Mouse (Mus musculus) kidney, postnatal 10 days (tissue): ENCODE results near the gene Msi2.
A peak's percentile ranks its signal among the peaks of the same experiment; 100 is the strongest.

Experiments
- DNase-seq: peaks from one replicate; pipeline ENCODE4 v3.0.0; 2021; ENCODE audit warnings: mixed read lengths

Msi2 gene

DNA sequence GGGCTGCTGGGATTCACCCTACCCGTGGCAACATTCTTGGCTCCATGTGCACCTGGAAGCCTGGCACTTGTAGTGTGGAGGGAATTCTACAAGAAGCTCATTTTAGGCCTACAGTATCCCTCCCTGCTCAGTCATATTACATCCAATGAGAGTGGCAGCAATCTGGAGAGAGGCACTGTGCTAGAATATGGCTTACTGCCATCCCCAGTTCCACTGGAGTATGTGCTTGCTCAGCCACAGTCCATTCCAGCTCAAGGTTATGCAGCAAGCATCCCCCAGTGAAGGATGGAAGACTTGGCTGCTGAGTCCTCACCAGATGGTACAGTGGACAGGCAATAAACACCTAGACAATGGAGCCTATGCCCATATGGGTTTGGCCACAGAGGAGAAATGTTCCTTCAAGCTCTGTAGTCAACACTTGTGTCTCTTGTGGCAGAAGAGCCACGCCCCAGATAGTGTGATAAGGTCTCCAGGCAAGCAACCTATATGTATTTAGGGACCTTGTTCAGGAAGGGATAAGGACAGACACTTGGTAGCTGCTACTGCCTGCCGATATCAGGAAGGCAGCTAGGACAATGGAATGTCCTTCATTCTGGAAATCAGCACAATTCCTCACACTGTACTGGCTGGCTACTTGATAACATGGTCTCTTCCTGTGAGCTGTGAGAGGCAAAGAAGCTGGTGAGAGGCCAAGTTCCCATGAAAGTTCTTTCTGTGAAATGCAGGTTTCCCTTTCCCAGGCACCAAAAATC, 366.4 kb downstream of the Msi2 start:
- no peak for DNase-seq

GRCm38 (mm10) chr11:88348690-88349089, 369.6 kb downstream of the Msi2 start:
- DNase-seq, result no peak

GRCm38 (mm10) chr11:88348056-88348455, 370.3 kb downstream of the Msi2 start:
- DNase-seq, result no peak

GRCm38 (mm10) chr11:88346066-88346465, 372.2 kb downstream of the Msi2 start:
- DNase-seq, result no peak

DNA sequence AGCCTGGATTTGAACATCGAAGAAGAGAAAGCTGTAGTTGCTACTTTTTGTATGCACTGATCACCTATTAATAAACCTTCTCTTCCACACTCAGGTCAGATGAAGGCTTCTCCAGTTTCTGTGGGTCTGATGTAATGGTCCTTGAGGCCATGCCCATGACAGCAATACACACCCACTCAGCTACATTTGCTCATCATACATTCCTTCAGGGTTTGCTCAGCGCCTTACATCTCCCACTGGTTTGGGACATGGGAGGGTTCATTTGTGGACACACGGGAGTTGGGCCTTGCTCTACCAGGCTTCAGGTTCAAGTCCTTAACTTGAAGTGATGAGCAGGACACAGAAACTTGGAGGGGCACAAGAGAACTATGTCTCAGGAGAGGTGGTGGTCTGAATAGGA, 380.4 kb downstream of the Msi2 start:
- no peak for DNase-seq

DNA sequence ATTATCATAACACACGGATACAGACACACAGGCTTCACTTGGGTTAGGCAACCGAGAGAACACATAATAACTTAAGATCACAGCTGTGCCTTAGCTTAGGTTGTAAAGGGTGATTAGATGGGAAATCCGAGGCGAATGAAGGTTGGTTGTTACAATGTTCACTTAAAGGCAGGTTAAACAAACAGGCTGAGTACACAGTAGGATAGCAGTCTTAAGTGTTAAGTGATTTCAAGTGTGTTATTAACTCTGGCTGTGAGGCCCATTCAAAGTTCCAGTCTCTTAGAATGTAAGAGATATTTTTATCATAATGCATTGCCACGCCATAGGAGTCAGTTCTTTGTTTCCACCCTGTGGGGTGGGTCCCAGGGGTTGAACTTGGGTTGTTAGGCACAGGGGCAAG, 383.4 kb downstream of the Msi2 start:
- DNase-seq, result no peak

DNA sequence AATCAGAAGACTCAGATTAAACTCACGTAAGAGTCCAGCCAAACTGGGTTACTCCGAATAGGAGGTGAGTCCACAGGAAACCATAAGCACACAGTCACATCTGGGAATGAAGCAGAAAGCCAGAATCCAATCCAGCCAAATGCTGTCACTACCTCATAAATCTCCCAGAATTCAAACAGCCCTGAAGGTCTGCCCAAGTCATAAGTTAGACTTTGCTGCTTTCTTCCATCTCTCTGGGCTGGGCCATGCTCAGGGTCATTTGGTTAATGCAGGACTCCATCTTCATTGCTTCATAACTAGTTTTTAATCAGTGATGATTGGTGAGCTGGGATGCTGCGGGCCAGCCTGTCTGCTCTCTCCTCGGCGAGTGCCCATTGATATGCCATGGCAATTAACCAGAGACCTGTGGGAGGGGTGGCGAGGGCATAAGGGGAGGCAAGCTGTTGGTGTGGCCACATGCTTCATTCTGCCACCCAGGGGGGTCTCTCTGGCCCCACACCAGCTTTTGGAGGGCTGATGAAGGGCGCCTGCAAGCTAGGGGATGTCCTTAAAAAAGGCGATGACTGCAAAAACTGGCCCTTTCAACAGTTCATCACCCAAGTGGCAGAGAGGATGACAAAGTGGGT, 385.9 kb downstream of the Msi2 start:
- no peak for DNase-seq

DNA sequence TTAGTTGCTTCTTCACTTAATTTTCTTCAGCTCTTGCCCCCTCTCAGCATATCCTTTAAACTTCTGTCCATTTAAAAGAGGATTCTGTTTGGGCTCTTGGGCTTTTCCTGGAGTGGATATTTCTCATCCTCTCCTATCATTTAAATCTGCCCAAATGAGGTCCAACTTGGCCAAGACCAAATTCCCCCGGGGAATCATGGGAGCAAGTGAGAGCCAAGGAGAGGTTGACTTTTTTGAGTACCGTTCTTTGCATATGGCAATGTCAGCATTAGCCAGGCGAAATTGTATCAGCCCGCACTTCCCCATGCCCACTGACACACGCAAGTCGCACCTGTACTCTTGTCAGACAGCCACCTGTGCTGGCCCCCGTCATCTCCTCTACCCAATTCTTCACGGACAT, 386.6 kb downstream of the Msi2 start:
- DNase-seq, result no peak

DNA sequence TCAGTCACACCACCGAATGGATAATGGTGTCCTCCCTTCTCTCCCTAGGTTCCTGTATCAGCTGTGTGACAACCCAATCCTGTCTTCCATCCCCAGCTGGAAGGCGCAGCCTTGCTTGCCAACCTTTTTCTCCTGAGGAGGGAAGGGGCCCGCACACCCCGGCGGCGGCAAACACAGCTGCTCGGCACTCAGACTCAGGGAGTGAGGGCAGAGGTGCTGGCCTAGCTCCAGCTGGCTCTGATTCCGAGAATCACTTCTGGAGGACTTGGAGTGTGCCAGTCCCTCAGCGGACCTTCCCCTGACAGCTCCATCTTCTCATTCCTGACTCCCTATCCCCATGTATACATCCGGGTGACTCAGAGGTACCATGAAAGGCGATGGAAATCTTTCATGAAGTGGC, 387.5 kb downstream of the Msi2 start:
- DNase-seq, result peak; percentile 70

DNA sequence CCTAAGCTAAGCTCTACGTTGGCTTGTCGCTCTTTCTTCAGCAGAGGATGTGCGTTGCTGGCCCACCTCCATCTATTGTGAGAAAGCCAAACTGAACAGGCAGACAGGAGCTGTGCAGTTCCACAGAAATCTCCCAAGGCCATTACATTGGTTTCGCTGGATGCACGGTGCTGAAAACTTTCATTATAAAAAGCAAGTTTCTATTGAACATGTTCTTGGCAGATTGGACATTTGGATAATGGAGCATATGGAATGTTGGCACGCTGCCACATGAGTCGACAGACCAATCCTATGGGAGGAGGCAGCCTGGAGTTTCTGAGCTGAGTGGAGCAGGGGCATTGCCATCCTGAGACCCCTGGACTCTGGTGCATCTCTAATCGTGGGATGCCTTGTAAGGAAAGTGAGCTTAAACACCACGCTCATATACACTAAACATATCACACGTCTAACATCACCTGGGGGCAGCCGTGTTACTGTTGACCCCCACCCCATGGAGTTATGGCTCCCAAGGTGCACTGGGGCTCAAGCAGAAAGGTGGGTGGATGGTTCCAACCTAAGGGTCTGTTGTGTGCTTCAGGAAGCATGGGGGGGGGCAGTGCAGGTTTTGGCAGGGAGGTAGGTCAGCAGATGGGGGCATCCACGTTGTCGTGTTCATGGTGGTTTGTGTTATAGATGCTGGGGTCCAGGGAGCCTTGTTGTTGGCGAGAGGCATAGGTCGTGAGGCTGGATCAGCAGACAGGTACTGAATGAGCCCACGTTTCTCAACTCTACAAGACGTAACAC, 389.3 kb downstream of the Msi2 start:
- no peak for DNase-seq

- no peak for DNase-seq
Measured at GRCm38 (mm10) chr11:88327016-88327415, 391.3 kb downstream of the Msi2 start.

- no peak for DNase-seq
Measured at GRCm38 (mm10) chr11:88318850-88319249, 399.5 kb downstream of the Msi2 start.

GRCm38 (mm10) chr11:88315393-88315792, 402.9 kb downstream of the Msi2 start:
- DNase-seq, result no peak

GRCm38 (mm10) chr11:88314471-88314870, 403.8 kb downstream of the Msi2 start:
- no peak for DNase-seq

GRCm38 (mm10) chr11:88313512-88313911, 404.8 kb downstream of the Msi2 start:
- DNase-seq, result peak; percentile 70

DNA sequence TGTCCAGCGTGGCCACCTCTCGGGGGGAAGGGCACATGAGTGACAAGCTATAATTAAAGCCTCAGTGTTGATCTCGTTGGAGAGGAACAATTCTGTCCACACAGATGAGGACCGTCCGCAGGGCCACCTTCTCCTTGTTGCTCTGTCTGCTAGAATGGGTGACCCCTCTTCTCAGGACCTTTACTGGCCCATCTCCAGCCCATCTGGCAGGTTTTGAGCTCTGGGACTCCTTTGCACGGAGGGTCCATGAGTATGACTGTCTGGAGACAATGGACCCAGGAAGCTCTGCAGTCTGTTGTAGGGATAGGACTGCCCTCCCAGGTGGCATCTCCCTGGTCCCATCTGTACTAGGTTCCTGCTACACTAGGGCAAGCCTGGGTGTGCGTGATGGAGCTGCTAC, 406.7 kb downstream of the Msi2 start:
- DNase-seq, result no peak

DNA sequence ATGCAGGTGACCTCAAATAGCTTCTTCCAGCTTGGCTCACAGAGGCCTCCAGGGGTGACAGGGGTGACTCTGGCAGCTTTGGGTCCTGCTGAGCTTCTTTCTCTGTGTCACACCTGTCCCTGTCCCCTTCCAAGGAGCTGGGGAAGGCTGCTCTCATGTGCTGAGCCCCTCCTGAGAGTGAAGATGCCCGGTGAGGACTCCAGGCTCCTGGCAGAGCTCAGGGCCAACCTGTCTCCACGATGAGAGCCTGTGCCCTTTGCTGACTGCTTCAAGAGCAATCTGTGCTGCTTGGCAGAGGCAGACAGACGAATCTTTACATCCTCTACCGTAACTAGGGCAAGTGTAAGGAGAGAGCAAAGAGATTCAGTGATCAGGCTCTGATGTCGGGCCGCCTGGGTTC, 407.5 kb downstream of the Msi2 start:
- no peak for DNase-seq

GRCm38 (mm10) chr11:88309059-88309700, 409.1 kb downstream of the Msi2 start:
- no peak for DNase-seq

DNA sequence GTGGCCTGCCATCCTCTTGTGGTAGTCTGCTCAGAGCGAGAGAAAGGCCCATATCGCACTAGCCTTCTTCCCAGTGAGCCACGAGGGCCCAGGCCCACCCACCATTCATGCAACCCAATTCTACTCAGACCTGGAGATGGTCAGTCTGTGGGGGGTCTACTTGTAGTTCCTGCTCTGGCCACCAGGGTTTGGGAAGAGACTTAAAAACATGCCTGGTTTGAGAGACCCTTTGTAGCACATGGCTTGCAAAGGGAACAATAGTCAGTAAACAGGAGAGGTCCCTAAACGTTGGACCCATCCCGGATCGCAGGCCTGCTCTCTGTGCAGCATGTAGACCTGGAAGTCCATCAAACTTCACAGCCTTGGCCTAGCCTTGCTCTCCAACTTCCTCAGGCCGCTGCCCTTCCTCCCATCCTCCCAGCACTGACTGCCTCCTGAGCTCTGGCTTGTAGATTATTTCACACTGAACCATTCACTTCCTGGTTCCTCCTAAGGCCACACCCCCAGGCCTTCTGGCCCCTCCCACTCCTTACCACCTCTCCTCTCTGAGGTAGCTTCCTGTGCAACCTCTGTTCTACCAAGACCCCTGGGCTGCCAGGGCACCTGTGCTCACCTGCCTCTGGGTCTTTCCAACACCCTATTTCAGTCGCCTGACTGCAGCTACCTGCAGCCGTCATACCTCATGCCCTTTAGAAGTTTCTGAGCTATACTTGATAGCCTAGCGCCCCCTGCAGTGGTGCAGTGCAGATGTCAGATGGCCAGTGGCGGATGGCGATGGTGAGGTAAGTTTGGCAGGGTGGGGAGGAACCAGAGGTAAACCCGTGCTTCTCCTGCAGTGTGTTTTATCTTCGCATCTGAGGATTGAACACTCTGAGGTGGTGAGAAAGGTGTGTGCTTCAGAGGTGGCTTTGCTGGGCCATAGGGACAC, 410.4 kb downstream of the Msi2 start:
- no peak for DNase-seq

GRCm38 (mm10) chr11:88305759-88306158, 412.6 kb downstream of the Msi2 start:
- no peak for DNase-seq

DNA sequence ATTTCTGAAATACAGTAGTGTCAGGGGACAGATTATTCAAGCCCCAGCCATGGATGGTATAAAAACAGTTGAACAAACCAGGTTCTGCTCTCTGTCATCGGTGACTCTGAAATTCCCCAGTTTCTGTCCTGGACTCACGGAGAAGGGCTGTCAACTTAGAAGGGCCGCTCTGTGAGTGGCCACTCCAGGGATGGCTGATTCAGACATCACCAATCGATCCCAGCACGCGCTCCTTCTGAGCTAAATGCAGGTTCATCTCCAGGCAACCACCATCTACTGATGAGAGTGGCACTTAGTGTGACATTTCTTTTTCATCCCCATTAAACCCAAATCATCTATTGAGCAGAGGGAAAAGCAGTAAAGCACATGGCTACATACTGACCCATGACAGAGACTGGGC, 416.7 kb downstream of the Msi2 start:
- DNase-seq, result peak; percentile 64

DNA sequence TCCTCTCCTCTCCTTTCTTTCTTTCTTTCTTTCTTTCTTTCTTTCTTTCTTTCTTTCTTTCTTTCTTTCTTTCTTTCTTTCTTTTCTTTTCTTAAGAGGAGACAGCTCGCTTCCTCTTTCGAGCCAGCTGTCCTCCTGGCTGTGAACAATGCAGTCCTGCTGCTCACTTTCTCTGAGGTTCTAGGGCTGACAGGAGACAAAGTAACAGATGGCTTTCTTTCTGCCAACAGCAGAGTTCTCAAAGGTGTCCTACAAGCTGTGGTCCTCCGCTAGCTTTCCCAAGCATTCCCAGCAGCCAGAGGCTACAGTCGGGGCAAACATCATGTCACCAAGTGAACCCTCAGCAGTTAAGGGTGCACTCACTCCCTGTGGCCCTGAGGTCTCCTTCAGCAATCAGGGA, 419.0 kb downstream of the Msi2 start:
- no peak for DNase-seq
